Mouse (Mus musculus) left cerebral cortex, adult 18-20 months (tissue): ENCODE results near the gene Pid1. TPM values are rescaled to one million over a fixed set of nuclear protein-coding genes. Genes with fewer than 3 reads are reported as not detected.
"Not testable (repeated sequence)": the region's sequence is repeated elsewhere in the genome, so short reads cannot be mapped to it uniquely, and the experiment has no call there.

Source experiments
- DNase-seq, 2 experiments: peaks; one replicate each; pipeline ENCODE4 v3.0.0; 2021 to 2022; ENCODE audit warnings: low spot score in 2 of 2, mixed read lengths in 1 of 2
- total RNA-seq, 2 experiments: library from RNA; stranded (reverse); gene quantifications; 2 replicates each; pipeline ENCODE4 v1.2.3; 2021

The Pid1 gene
- total RNA-seq, 2 experiments from 2014 or later, result 38.7 to 42.8 TPM

DNA sequence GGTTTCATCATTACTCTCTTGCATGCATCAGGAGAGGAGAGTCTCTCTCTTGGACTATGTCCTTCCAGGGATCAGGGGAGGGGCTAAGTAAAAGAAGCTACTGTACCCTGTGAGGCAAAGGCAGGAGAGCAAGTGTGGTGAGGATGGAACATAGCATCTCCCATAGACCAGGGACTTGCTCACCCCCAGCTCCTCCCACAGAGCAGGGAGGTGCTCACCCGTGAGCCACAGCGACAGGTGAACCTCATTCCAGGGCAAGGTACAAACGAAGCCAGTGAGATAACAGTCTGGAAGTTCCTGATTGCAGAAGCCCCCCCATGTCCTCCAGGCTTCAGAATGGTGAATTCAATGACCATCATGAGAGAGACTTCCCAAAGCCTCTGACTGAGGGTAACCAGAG, 2.6 kb downstream of the Pid1 start:
- no peak for DNase-seq

DNA sequence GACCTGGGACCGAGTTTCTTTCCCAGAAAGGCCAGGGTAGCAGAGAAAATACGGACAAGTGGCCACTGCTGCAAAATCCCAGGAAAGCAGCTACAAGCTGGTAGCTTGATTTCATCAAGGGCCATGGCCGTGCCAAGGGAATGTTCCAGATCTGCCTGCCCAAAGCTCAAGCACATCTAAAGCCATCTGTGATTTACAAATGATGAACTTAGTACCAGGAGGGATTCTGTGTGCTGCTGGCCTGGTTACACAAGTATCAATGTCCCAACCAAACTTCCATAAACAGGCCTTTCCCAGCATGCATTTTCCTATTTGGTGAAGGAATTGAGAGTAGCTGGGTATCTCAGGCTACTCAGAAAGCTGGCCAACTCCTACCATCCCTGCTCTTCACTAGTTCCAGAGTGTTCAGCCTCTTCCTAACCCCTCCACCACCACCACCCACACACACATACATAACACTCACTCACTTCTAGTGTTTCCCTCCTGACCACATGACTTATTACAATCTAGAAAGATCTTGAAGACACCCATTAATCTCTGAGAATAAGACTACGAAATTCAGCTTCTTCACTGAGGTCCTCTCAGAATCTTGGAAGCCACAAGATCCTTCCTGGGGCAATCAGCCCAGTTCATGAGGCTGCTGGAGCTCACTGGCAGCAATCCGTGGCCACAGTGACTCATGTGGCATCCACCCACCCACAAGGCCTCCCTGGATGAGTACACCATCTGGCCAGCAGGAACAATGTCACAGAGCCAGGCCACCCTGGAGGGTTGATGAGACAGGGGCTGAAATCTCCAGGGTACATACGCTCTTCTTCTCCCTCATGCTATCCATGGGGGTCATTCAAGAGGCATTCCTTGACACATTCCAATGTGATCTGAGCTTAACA, 4.1 kb downstream of the Pid1 start:
- DNase-seq, result no peak

DNA sequence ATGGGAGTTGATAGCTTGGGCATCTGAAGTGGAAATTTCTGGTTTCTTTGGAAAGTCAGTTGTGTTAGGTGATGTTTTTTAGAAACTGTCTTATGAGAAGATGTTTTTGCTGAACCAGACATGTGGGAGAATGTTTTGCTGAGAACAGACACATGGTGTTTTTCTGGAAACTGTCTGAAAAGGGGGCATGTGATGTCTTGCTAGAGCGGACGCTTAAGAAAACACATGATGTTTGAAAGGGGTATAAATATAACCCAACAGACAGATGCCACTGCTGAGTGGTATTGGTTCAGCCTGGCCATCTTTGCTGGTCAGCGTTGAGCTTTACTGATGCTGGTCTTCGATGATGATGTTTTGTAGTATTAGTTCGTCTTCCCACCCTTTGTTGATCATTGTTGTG, 6.8 kb downstream of the Pid1 start:
- DNase-seq, result no peak

DNA sequence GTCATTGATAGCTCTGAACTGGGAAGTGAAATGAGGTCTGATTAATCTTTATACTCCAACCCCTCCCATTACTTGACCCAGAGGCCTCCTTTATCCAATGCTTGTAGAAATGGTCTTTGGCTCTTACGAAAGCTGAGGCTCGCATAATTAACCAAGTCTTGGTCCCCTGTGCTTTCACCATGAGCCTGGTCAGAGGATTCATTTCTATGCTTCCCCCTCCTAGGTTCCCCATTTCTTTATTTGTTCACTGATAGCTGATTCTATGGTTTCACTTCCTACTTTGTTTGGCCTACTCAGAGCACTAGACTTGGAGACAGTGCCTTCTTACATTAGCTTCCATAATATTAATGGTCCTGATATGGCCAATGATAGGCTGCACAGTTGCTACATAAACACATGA, 13.7 kb downstream of the Pid1 start:
- DNase-seq, result no peak

DNA sequence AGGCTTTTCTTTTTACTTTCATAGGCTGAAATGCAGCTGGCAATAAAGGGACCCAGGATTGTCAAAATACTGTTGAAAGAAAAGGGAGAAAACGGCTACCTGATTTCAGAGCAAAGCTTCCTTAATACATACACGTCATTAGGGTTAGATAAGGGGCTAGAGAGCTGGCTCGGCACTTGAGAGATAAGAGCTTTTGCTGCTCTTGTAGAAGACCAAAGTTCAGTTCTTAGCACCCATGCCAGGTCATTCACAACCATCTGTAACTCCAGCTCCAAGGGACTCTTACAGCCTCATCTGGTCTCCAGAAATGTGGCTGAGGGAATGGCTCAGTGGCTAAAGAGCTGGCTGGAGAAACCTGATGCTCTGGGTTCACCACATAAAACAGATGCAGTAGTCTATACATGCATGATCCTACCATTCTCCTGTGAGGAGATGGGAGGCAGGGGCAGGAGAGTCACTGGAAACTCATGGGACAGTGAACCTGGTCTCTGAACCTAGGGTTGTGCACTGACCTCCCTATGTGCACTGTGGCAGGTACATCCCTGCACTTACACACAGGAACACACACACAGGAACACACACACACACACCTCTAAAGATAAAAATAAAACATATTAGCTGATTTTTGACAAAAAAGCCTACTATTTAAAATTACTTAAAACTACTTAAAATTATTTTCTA, 16.0 kb downstream of the Pid1 start:
- DNase-seq, result no peak

DNA sequence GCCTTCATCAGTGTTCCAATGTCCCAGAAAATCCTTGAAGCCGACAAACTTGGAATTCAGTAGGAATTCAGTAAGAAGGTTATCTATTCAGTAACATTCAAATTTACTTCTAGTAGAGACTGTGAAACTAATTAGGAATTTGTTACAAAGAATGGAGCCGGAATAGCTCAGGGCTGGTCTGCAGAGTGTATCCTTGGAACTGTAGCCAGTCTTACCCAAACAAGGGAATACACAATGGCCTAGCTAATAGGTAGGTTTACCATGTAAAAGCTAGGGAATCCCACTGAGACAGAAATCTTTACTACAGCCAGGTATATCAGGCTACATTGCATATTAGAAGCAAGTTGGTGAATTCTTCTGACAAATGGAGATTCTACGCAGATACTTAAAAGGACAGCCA, 31.2 kb downstream of the Pid1 start:
- DNase-seq, result not testable (repeated sequence)

DNA sequence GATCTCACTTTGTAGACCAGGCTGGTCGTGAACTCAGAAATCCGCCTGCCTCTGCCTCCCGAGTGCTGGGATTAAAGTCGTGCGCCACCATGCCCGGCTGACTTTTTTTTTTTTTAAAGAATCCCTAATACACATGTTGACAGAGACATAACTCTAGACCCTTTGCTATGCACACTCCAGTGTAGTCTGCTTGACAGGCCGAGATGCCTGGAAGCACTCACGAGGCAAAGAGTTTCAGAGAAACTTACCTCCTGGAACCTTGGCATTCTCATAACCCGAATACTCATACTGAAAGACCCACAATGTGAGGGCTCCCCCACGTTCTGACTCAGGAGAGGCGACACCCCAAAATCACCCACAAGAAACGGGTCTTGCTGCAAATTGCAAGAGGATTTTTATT, 32.1 kb downstream of the Pid1 start:
- DNase-seq, result not testable (repeated sequence)

DNA sequence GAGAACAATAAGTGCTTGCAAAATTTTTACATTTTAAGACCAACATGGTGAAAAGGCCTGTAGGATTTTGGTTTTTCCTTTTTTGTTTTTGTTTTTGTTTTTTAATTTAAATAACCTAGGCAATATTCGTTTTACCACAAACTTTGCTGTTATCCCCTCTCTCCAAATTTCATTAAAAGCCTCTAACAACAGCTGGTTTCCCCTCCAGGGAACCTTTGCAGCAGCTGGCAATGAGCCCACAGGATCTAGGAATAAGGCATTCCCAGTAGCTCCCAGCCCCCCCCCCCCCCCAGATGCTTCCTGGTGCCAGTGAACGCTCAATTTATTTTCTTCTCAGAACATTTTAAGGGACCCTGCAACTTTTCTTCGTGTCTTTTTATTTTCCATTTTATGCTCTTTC, 38.7 kb downstream of the Pid1 start:
- DNase-seq, result no peak

DNA sequence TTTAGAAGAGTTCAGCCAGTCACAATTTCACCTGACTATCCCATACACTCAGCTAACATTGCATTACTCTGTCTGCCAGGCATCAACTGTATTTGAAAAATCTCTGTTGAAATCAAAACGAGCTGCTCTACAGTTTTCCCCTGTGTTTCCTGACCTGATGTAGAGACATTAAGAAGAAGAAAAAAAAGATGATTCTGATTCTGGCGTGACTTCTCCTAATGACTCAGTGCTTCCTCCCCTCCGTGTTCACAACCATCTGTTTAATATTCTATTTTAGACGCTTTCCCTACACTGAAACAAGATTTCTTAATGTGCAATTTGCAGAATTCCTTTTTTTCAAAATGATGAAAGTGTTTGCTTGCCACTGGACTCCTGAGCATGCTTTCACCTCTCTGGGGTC, 42.7 kb downstream of the Pid1 start:
- DNase-seq, result no peak

DNA sequence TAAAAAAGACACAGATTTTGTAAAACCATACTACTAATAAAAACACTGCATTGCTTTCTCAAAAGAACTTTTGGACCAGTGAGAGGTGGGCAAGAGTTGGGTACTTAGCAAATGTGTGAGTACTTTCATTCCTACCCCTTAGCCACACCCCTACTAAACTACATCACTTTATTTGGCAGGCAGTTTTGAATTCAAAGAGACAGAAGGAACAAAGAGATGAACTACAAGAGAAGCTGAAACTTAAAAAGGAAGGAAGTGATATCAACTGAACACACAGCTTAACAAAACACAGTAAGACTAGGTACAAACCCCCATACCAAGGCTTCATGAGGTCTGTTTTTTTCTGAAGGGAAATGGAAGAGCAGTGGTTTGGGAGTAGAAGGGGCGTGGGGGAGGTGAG, 45.4 kb downstream of the Pid1 start:
- DNase-seq, result no peak

DNA sequence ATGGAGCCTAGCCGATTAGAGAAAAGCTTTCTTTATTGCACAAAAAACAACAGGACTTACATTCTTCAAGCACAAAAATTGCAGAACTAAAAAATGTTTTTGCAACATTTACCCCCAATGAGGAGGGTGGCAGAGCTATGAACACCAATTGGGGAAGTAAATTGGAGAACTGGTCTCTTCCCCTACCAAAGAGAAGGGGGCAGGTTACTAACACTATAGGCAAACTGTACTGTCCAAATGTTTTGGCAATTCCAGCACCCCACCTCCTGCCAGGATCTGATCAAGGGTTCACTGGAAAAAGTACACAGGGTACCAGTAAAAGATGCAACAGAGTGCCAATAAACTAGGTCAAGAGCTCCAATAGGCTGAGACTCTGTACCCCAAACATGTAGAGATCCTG, 46.2 kb downstream of the Pid1 start:
- no peak for DNase-seq

DNA sequence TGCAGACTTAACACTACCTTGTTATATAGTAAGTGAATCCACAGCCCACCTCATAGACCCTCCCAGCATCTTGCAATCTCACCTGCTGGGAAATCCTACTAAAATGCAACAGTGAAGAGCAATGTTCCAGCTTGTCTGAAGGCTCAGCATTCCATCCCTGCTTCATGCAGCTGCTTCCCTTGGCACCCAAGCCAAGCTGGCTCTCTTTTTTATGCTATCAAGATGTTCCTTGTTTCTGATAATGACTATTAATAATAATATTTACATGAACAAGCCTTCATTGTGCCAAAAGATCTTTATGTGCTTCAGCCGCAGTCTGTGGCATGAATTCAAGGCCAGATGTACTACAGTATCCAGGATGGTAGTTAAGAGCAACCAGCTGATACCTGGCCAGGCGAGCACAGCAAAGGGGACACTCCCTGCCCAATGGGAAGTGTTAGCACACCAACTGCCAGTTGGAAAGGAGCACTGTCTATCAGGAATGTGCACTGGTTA, 54.0 kb downstream of the Pid1 start:
- DNase-seq, result no peak

DNA sequence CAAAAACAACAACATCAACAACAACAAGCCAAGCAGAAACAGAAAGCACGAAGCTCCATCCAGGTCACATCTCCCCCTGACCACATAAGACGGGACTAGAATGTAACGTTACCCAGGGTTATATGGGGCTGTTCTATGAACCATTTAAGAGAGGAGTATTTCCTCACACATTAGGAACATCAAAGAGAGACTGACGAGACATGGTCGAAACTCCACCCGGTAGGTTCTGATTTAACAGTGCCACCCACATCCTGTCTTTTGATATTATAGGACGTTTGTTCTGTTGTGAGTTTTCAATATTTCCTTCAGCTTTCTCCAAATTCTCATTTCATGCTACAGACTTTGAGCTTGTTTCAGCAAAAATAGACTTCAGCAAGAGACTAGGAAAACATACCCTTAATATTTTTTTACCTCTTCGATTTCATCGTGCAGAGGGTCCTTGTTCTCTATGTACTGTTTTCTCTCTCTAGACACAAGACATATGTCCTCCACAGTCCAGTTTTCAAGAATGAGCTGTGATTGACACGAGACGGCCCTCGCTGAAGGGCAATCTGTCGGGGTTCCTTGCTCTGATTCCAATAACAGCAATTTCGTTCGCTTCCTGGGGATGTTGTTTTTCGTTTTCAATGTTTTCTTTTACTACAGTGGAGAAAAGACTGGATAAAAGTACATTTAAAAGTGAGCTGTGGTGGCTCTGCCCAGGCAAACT, 58.1 kb downstream of the Pid1 start:
- DNase-seq, result no peak

DNA sequence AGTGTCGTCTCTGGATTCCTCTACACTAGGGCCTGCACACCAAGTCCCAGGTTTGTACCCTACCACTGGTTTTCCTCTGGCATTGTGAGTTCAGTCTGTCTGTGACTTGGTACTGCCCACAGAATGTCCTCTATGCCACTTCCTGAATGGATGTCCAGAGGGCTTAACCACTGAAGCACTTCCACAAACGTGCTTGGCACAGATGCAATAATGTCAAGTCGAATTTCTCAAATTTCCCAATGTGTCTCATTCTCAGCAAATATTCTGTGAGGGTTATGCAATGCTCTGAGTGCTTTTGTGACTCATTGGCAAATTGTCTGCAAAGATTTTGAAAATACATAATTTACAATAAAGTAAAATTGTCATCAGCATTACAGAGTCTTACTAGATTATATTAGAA, 61.2 kb downstream of the Pid1 start:
- DNase-seq, result no peak

DNA sequence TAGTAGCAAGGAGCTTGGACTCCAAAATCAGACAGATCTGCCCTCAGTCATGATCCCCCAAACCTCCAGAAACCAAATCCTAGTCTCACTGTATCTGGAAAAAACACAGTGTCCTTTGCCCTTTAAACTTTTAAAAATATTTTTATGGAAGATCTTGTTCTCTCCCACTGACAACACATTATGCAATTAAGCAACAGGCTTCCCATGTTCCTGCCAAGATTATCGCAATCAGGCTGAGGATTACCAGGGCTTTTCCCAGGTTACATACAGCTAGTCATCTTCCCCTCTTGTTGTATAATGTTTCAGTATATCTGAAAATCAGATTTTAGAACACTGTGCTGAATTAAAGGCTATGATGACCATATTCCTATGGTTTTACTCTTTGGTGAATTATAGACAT, 64.3 kb downstream of the Pid1 start:
- no peak for DNase-seq

DNA sequence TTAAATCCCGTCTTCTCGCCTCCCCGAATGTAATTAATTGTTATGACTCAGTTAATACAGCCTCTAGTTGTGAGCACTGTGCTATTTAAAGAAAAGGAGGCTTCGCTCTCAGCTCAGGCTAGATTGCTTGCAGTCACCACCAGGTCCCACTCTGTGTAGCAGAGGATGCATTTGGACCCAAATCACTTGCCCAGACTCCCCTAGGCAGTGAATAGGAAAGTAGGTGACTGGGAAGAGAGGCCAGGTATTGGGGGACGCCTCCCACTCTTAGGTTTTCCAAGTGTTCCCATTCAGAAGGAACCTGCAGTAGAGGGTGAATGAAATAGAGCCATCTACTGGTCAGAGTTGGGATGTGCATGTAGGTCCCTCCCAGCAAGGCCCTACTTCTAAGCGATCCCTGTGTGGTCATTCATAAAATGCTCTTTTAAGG, 77.3 kb downstream of the Pid1 start:
- peak; percentile 72 to 76 for DNase-seq

DNA sequence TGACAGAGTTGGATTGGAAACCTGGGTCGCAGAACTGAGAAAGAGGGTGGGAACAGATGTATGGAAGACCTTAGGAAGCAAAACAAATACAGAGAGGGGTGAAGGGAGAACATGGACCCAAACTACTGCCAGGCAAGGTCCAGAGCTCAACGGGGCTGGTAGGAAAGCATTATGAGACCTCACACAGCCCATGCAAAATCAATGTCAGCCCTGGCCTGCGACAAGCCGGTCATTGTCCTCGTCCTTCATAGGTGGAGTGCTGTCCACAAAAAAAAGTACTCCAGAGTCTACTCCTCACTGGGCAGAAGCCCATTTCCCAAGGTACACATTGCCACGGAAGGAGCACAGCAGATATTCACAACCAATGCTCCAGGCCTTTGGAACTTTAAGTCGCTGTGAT, 78.4 kb downstream of the Pid1 start:
- DNase-seq, result no peak

DNA sequence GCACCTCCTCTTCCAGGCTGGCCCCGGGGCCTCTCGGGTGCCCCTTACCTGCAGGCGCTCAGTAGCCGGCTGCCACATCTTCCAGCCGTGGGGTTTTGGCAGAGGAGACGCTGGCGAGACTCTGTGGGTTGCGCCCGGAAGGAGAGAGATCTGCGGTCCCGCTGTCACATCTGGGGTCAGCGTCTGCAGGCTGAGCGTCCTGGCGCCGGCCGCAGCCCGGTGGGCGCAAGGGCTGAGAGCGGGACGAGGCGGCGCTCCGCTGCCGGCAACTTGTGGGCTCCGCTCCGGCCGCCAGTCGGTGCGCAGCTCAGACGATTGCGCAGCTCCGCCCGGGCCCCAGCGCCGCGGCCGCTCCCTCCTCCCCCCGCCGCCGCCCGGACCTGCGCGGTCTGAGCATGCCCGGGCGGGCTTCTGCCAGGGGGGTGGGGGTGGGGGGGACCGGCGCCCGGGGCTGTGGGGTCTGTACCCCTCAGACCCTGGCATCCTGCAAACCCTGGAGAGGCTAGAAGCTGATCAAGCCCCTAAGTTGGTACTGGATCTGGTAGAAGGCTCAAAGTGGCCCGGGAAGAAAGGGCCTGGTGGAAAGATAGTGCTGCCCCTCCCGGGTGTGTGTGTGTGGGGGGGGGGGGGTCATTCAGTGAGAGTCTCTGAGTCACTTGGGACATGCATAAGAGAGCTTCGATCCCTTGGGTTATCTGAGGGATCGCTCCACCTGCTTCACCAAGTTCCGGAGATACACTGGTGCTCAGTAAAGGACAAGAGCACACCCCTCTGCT, 79.5 kb downstream of the Pid1 start:
- DNase-seq, result peak; percentile 60 to 73

DNA sequence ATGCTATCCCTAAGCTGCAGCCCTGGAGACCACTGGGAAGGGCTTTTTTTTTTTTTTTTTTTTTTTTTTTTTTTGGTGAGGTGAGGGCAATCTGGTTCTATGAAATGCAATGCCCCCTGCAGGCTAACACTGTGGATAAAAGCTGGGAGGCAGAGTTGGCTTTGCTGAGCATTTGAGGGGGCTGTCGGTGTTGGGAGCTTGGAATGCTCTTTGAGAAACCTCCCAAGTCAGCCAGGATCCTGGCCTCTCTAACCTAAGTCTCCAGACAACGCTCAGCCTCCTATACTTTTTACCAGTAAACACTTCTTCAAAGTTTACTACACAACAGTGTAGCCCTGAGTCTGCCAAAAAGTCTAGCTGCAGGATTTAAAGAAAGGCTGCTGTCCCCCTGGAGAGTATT, 80.9 kb downstream of the Pid1 start:
- peak; percentile 48 to 58 for DNase-seq

DNA sequence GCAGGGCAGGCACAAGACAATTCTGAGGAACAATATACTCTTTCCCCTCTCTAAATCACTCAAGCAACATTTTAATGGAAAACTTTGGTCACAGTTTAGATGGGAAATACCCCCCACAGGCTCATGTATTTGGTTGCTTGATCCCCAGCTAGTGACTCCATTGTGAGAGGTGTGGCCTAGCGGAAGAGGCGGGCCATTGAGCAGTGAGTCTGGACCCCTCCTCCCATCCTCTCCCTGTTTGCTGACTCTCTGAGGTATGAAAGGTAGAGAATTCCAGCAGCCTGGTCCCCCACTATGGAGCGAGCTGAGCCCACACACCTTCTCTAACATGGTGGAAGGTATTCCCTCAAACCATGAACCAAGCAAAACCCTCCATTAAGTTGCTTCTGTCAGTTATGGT, 83.8 kb downstream of the Pid1 start:
- no peak for DNase-seq
